Mouse (Mus musculus): ENCODE results near the gene Rpl27. TPM values are rescaled to one million over a fixed set of nuclear protein-coding genes. Genes with fewer than 3 reads are reported as not detected.
A peak's percentile ranks its signal among the peaks of the same experiment; 100 is the strongest.
"Not testable (repeated sequence)": the region's sequence is repeated elsewhere in the genome, so short reads cannot be mapped to it uniquely, and the experiment has no call there.

Rpl27 gene
- polyA plus RNA-seq, 1 experiment from 2014 or later: 371 TPM

GRCm38 (mm10) chr11:101424105-101424851 lies 17.8 kb upstream of the Rpl27 start, which contains the start of gene Gm27029:
Gene Gm27029, minus strand, starts transcription at chr11:101424796.
- DNase-seq (ENCODE audit: low spot score): no peak
- peak within 1 kb of the TSS; percentile 94 for H3K4me3 ChIP-seq (ENCODE audit: low read depth, low read length)
- H3K4me2 ChIP-seq (ENCODE audit: low read length): peak within 1 kb of the TSS; percentile 89
- peaks cover 22% of the 10 kb centered on the region for H3K4me1 ChIP-seq (ENCODE audit: control insufficient read depth, insufficient read depth, low read length)
- H3K9ac ChIP-seq (ENCODE audit: low read length): peak within 1 kb of the TSS; percentile 84
- H3K9me3 ChIP-seq (replicated peaks; ENCODE audit: control insufficient read depth, low read length): no peaks in the 10 kb centered on the region
- 0 out of 2 replicates have a peak, but pooled peaks cover 4% of the 10 kb centered on the region for H3K36me3 ChIP-seq (ENCODE audit: control insufficient read depth, insufficient read depth, low read length)
- H3K27me3 ChIP-seq (replicated peaks; ENCODE audit: control insufficient read depth, insufficient read depth, low read length): no peaks in the 10 kb centered on the region
- peak within 1 kb of the TSS; percentile 75 for H3K27ac ChIP-seq (ENCODE audit: low read depth, low read length)
- 6% methylated on average over 23 of the region's 23 CpGs for WGBS
- ATAC-seq: peak; percentile 32

- WGBS: under 1% methylated on average over 69 of the region's 81 CpGs
- H3K27me3 ChIP-seq (replicated peaks; ENCODE audit: control insufficient read depth, insufficient read depth, low read length): no peaks in the 10 kb centered on the region
- no peaks in the 10 kb centered on the region for H3K9me3 ChIP-seq (replicated peaks; ENCODE audit: control insufficient read depth, low read length)
- H3K27ac ChIP-seq (ENCODE audit: low read depth, low read length): peak within 1 kb of the TSS; percentile 75
- DNase-seq (ENCODE audit: low spot score) (peak; percentile 98), ATAC-seq (peak; percentile 96)
- H3K4me2 ChIP-seq (ENCODE audit: low read length): peak within 1 kb of the TSS; percentile 89
- peaks cover 11% of the 10 kb centered on the region for H3K36me3 ChIP-seq (ENCODE audit: control insufficient read depth, insufficient read depth, low read length)
- H3K4me3 ChIP-seq (ENCODE audit: low read depth, low read length): peak within 1 kb of the TSS; percentile 94
- H3K9ac ChIP-seq (ENCODE audit: low read length): peak within 1 kb of the TSS; percentile 84
- H3K4me1 ChIP-seq (ENCODE audit: control insufficient read depth, insufficient read depth, low read length): peaks cover 22% of the 10 kb centered on the region
These were observed 16.9 kb upstream of the Rpl27 start, which contains the start of the genes Rundc1 and Ptges3l for GRCm38 (mm10) chr11:101424925-101425813. Gene Rundc1, plus strand, starts transcription at chr11:101425085. Gene Ptges3l, minus strand, starts transcription at chr11:101425333.

- Histone ChIP-seq H3K27me3 (replicated peaks; ENCODE audit: control insufficient read depth, insufficient read depth, low read length) (no peaks in the 10 kb centered on the region), H3K36me3 (ENCODE audit: control insufficient read depth, insufficient read depth, low read length) (peaks cover 20% of the 10 kb centered on the region), H3K27ac (ENCODE audit: low read depth, low read length) (no peak overlapping the region), H3K4me1 (ENCODE audit: control insufficient read depth, insufficient read depth, low read length) (peaks cover 22% of the 10 kb centered on the region), H3K4me3 (ENCODE audit: low read depth, low read length) (peak overlapping the region; percentile 94), H3K9me3 (replicated peaks; ENCODE audit: control insufficient read depth, low read length) (no peaks in the 10 kb centered on the region), H3K4me2 (ENCODE audit: low read length) (peak overlapping the region; percentile 89), H3K9ac (ENCODE audit: low read length) (peak overlapping the region; percentile 84; the same call in 1 of the 2 replicates)
- ATAC-seq (no peak), DNase-seq (ENCODE audit: low spot score) (no peak)
- 74% methylated on average over 8 of the region's 8 CpGs for WGBS
These were observed 15.9 kb upstream of the Rpl27 start for GRCm38 (mm10) chr11:101426165-101426564.

GRCm38 (mm10) chr11:101431327-101431726 lies 10.8 kb upstream of the Rpl27 start:
- H3K4me3 ChIP-seq (ENCODE audit: low read depth, low read length): no peak overlapping the region
- H3K9ac ChIP-seq (ENCODE audit: low read length): no peak overlapping the region
- no peak for ATAC-seq
- peaks cover 8% of the 10 kb centered on the region for H3K4me1 ChIP-seq (ENCODE audit: control insufficient read depth, insufficient read depth, low read length)
- no peak overlapping the region for H3K27ac ChIP-seq (ENCODE audit: low read depth, low read length)
- H3K36me3 ChIP-seq (ENCODE audit: control insufficient read depth, insufficient read depth, low read length): peaks cover 63% of the 10 kb centered on the region
- no peaks in the 10 kb centered on the region for H3K27me3 ChIP-seq (replicated peaks; ENCODE audit: control insufficient read depth, insufficient read depth, low read length)
- no peak overlapping the region for H3K4me2 ChIP-seq (ENCODE audit: low read length)
- WGBS: 93% methylated on average over 9 of the region's 9 CpGs
- no peak for DNase-seq (ENCODE audit: low spot score)
- no peaks in the 10 kb centered on the region for H3K9me3 ChIP-seq (replicated peaks; ENCODE audit: control insufficient read depth, low read length)

- H3K4me2 ChIP-seq (ENCODE audit: low read length): no peak overlapping the region
- DNase-seq (ENCODE audit: low spot score) (no peak), ATAC-seq (no peak)
- H3K4me3 ChIP-seq (ENCODE audit: low read depth, low read length): no peak overlapping the region
- H3K4me1 ChIP-seq (ENCODE audit: control insufficient read depth, insufficient read depth, low read length): no peaks in the 10 kb centered on the region
- H3K36me3 ChIP-seq (ENCODE audit: control insufficient read depth, insufficient read depth, low read length): peaks cover 63% of the 10 kb centered on the region
- WGBS: 88% methylated on average over 13 of the region's 13 CpGs
- H3K9ac ChIP-seq (ENCODE audit: low read length): no peak overlapping the region
- H3K27me3 ChIP-seq (replicated peaks; ENCODE audit: control insufficient read depth, insufficient read depth, low read length): no peaks in the 10 kb centered on the region
- H3K27ac ChIP-seq (ENCODE audit: low read depth, low read length): no peak overlapping the region
- H3K9me3 ChIP-seq (replicated peaks; ENCODE audit: control insufficient read depth, low read length): no peaks in the 10 kb centered on the region
These were observed 8.7 kb upstream of the Rpl27 start for GRCm38 (mm10) chr11:101433396-101433795.

GRCm38 (mm10) chr11:101435831-101436230 lies 6.3 kb upstream of the Rpl27 start:
- H3K36me3 ChIP-seq (ENCODE audit: control insufficient read depth, insufficient read depth, low read length): peaks cover 46% of the 10 kb centered on the region
- no peak for DNase-seq (ENCODE audit: low spot score)
- H3K27me3 ChIP-seq (replicated peaks; ENCODE audit: control insufficient read depth, insufficient read depth, low read length): no peaks in the 10 kb centered on the region
- no peak overlapping the region for H3K4me3 ChIP-seq (ENCODE audit: low read depth, low read length)
- no peak for ATAC-seq
- no peak overlapping the region for H3K4me2 ChIP-seq (ENCODE audit: low read length)
- H3K4me1 ChIP-seq (ENCODE audit: control insufficient read depth, insufficient read depth, low read length): no peaks in the 10 kb centered on the region
- 85% methylated on average over 4 of the region's 4 CpGs for WGBS
- H3K9me3 ChIP-seq (replicated peaks; ENCODE audit: control insufficient read depth, low read length): no peaks in the 10 kb centered on the region
- no peak overlapping the region for H3K9ac ChIP-seq (ENCODE audit: low read length)
- H3K27ac ChIP-seq (ENCODE audit: low read depth, low read length): no peak overlapping the region

- Histone ChIP-seq H3K36me3 (ENCODE audit: control insufficient read depth, insufficient read depth, low read length) (peaks cover 35% of the 10 kb centered on the region), H3K27ac (ENCODE audit: low read depth, low read length) (no peak overlapping the region), H3K9ac (ENCODE audit: low read length) (no peak overlapping the region), H3K4me2 (ENCODE audit: low read length) (no peak overlapping the region), H3K4me1 (ENCODE audit: control insufficient read depth, insufficient read depth, low read length) (no peaks in the 10 kb centered on the region), H3K27me3 (replicated peaks; ENCODE audit: control insufficient read depth, insufficient read depth, low read length) (no peaks in the 10 kb centered on the region), H3K4me3 (ENCODE audit: low read depth, low read length) (no peak overlapping the region), H3K9me3 (replicated peaks; ENCODE audit: control insufficient read depth, low read length) (no peaks in the 10 kb centered on the region)
- ATAC-seq (no peak), DNase-seq (ENCODE audit: low spot score) (no peak)
- WGBS: 51% methylated on average over 4 of the region's 4 CpGs
These were observed 5.2 kb upstream of the Rpl27 start for GRCm38 (mm10) chr11:101436916-101437315.

GRCm38 (mm10) chr11:101438006-101438405 lies 4.1 kb upstream of the Rpl27 start:
- peaks cover 28% of the 10 kb centered on the region for H3K36me3 ChIP-seq (ENCODE audit: control insufficient read depth, insufficient read depth, low read length)
- DNase-seq (ENCODE audit: low spot score); H3K27ac ChIP-seq (ENCODE audit: low read depth, low read length); H3K4me2 ChIP-seq (ENCODE audit: low read length); H3K27me3 ChIP-seq (replicated peaks; ENCODE audit: control insufficient read depth, insufficient read depth, low read length); H3K9ac ChIP-seq (ENCODE audit: low read length); ATAC-seq; H3K4me1 ChIP-seq (ENCODE audit: control insufficient read depth, insufficient read depth, low read length); H3K9me3 ChIP-seq (replicated peaks; ENCODE audit: control insufficient read depth, low read length); H3K4me3 ChIP-seq (ENCODE audit: low read depth, low read length): not testable (repeated sequence)
- WGBS: 55% methylated on average over 3 of the region's 3 CpGs
